Mouse (Mus musculus): Measurements from ENCODE around the gene Ccdc42.

GRCm38 (mm10) chr11:68586721-68587120, at the start of gene Ccdc42:
- no peak for TF ChIP-seq ZC3H11A (IDR thresholded peaks at IDR 0.05; ENCODE audit: low read depth, low read length)
- TF ChIP-seq CTCF (conservative IDR thresholded peaks at IDR 0.05 in 1 of 2, IDR thresholded peaks at IDR 0.05 in 1 of 2; ENCODE audit: low read depth in 2 of 2, low read length in 2 of 2) = no peak
- TF ChIP-seq EP300 (IDR thresholded peaks at IDR 0.05; ENCODE audit: low read length) = no peak
- TF ChIP-seq POLR2A (IDR thresholded peaks at IDR 0.05; ENCODE audit: low read depth, low read length) = no peak
- TF ChIP-seq NRF1 (IDR thresholded peaks at IDR 0.05; ENCODE audit: low read depth, low read length) = no peak
- no peak for TF ChIP-seq CHD2 (IDR thresholded peaks at IDR 0.05; ENCODE audit: low read length)
- TF ChIP-seq MEF2A (IDR thresholded peaks at IDR 0.05; ENCODE audit: borderline replicate concordance, low read depth, low read length) = no peak
- TF ChIP-seq MAX (IDR thresholded peaks at IDR 0.05; ENCODE audit: low read length) = no peak
- no peak for TF ChIP-seq TCF12 (IDR thresholded peaks at IDR 0.05; ENCODE audit: low read depth, low read length)
